Mouse (Mus musculus) intestine, embryonic 14.5 days (tissue): ENCODE data around the gene Chmp2a. TPM values are rescaled to one million over a fixed set of nuclear protein-coding genes. Genes with fewer than 3 reads are reported as not detected.

Experiments
- ATAC-seq: fragments of 200-750 bp; cut with Nextera tagmentation; replicated peaks from 2 replicates; pipeline ENCODE4 v1.8.0; 2017; ENCODE audit warnings: low read depth, moderate number of reproducible peaks, moderate TSS enrichment, moderate library complexity; ENCODE audit not compliant: low FRiP score, low TSS enrichment
- DNase-seq: peaks from one replicate; pipeline ENCODE4 v3.0.0-alpha.2; 2018; ENCODE audit warnings: low spot score
- H3K27ac ChIP-seq: fragments of 300-500 bp; sonication (generic); 2 replicates; pipeline ENCODE4 v1.5.1; 2014; ENCODE audit warnings: low read depth, mild to moderate bottlenecking, control low read depth
- H3K27me3 ChIP-seq: fragments of 300-500 bp; sonication (generic); replicated peaks from 2 replicates; pipeline ENCODE4 v1.6.1; 2014; ENCODE audit warnings: low read length, control low read depth; ENCODE audit not compliant: control insufficient read depth, insufficient read depth
- H3K36me3 ChIP-seq: fragments of 300-500 bp; sonication (generic); 2 replicates; pipeline ENCODE4 v1.6.1; 2014; ENCODE audit warnings: low read length, control low read depth; ENCODE audit not compliant: control insufficient read depth, insufficient read depth
- H3K4me1 ChIP-seq: fragments of 300-500 bp; sonication (generic); replicated peaks from 2 replicates; pipeline ENCODE4 v1.6.1; 2014; ENCODE audit warnings: low read length, control low read depth, mixed read lengths; ENCODE audit not compliant: control insufficient read depth, insufficient read depth
- H3K4me2 ChIP-seq: fragments of 300-500 bp; sonication (generic); 2 replicates; pipeline ENCODE4 v1.6.1; 2014; ENCODE audit warnings: low read length
- H3K4me3 ChIP-seq: fragments of 300-500 bp; sonication (generic); 2 replicates; pipeline ENCODE4 v1.5.1; 2014; ENCODE audit warnings: low read depth, low read length, control low read depth, mixed read lengths
- H3K9ac ChIP-seq: fragments of 300-500 bp; sonication (generic); 2 replicates; pipeline ENCODE4 v1.6.1; 2014; ENCODE audit warnings: mild to moderate bottlenecking, low read length
- H3K9me3 ChIP-seq: fragments of 300-500 bp; sonication (generic); 2 replicates; pipeline ENCODE4 v1.6.1; 2016; ENCODE audit warnings: low read length, control low read depth; ENCODE audit not compliant: control insufficient read depth
- WGBS: fragments of 180-500 bp; shearing (Covaris S2); extraction: QIAGEN DNeasy Blood & Tissue Kit; methylation state at CpG from one replicate; pipeline ENCODE4 v1.1.7; 2014; 5-methylcytosine and 5-hydroxymethylcytosine counted together
- polyA plus RNA-seq: library from polyadenylated mRNA; unstranded; fragments of >200 nt; fragmentation: Nextera tagmentation; extraction: Ambion mirVana; gene quantifications from 2 replicates; pipeline ENCODE4 v1.2.1, GENCODE M21; 2014

The Chmp2a gene
- polyA plus RNA-seq, 1 experiment from 2014 or later = 161 TPM

DNA sequence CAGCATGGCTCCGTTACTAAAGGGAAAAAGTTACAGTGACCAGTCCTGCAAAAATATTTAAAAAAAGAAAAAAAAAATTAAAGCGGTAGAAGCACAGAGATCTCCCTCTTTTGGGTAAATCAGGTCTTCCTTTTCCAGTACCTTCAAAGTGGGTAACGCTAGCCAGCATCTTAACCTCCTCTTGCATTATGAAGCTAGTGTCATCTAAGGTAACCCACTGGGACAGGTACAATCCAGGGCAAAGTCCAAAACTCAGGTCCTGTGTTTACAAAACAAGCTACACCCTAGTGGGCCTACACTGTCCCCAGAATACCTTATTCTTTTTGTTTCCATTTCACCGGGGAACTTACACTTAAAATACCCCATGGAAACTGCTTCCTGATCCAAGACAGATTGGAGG lies 20.9 kb downstream of the Chmp2a start:
- Histone ChIP-seq H3K4me3 (no peak overlapping the region), H3K9me3 (no peaks in the 10 kb centered on the region), H3K9ac (no peak overlapping the region), H3K4me2 (no peak overlapping the region), H3K4me1 (peaks cover 4% of the 10 kb centered on the region; the same call in 1 of the 2 replicates), H3K27ac (no peak overlapping the region), H3K36me3 (no peaks in the 10 kb centered on the region), H3K27me3 (no peaks in the 10 kb centered on the region)
- ATAC-seq = no peak
- no peak for DNase-seq
- 61% methylated on average over 4 of the region's 4 CpGs for WGBS

DNA sequence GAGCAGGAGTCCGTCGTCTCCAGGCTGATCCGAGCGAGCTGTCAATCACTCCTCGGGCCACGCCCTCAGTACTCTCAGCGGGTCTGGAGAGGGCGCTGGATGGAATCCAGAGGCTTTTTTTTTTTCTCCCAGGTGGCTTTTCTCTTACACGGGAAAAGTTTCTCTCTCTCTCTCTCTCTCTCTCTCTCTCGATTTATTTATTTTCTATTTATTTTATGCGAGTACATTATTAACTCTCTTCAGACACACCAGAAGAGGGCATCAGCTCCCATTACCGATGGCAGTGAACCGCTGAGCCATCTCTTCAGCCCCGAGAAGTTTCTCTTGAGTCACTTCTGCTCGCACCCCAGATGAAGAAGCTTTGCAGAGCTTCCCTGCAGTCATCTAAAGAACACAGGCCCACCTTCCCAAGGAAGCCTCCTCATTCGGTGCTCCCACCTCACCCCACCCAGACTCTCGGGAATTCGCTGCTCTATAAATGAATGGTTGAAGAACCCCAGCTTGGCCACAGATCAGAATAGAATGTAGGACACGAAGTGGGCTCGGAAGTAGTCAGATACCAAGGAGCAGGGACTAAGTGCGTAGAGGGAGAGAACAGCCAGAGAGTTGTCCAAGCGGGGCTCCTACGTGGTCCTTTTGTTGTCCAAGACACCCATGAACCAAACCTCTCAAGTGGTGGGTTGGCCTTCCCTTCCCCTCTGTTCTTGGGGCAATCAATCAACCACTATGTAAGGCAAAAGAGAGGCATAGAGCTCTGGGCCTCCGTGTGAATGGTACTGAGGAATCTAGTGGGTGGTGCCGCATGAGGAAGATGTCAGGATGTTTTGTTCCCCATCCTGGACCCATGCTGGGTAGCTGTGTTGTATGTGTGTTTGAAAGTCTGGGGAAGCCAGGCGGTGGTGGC lies 24.4 kb downstream of the Chmp2a start, which contains the start of gene Zbtb45:
Gene Zbtb45, minus strand, starts transcription at position 30 of the 904 bp plus-strand sequence.
- Histone ChIP-seq H3K4me2 (peak within 1 kb of the TSS; percentile 75), H3K36me3 (peaks cover 22% of the 10 kb centered on the region), H3K27ac (peak within 1 kb of the TSS; percentile 93), H3K4me3 (peak within 1 kb of the TSS; percentile 55), H3K27me3 (no peaks in the 10 kb centered on the region), H3K4me1 (peaks cover 4% of the 10 kb centered on the region; the same call in 1 of the 2 replicates), H3K9me3 (no peaks in the 10 kb centered on the region), H3K9ac (peak within 1 kb of the TSS; percentile 74)
- WGBS = 12% methylated on average over 26 of the region's 26 CpGs
- ATAC-seq (no peak; the same call in 1 of the 2 replicates), DNase-seq (peak; percentile 68)

DNA sequence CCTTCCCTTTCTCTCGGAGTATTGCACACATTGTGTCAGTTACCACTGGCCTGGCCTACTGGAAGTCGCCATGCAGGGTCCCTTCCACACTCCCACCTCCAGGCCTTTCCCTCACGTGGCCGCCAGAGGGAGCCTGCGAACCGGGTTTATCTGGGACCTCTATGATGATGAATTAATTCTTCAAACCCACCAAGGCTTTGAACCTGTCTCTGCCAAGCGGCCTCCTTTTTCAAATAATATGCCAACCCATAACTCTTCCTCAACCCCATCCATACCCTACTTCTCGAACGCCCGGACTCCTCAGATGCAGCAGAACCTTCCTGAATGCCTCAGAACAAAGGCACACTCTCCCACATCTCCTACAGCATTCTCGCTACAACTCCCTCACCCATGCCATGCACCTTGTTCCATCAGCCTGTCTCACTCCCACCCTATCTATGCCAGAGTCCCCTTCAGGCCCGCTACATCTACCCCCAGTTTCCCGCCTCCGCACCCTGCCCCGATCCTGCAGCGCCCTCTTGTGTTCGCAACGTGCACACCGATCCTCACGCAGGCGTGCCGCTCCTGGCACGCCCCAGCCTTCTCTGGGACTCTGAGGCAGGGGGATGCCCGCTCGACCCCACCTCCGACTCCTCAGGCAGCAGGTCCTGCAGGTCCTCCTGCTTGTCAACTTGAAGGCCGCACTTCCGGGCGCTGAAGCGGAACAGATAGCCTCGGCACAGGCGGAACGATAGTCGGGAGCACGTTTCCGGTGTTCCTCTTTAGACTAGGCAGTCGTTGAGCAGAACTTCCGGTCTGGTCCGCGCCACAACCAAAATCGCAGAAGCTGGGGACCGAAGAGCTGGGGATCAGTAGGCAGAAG lies 25.2 kb downstream of the Chmp2a start:
- peak overlapping the region; percentile 75 for H3K4me2 ChIP-seq
- ATAC-seq = peak; percentile 87
- H3K4me1 ChIP-seq = peaks cover 4% of the 10 kb centered on the region; the same call in 1 of the 2 replicates
- no peaks in the 10 kb centered on the region for H3K27me3 ChIP-seq
- peaks cover 30% of the 10 kb centered on the region for H3K36me3 ChIP-seq
- peak; percentile 99 for DNase-seq
- under 1% methylated on average over 42 of the region's 42 CpGs for WGBS
- peak overlapping the region; percentile 74 for H3K9ac ChIP-seq
- peak overlapping the region; percentile 55 for H3K4me3 ChIP-seq
- peak overlapping the region; percentile 93 for H3K27ac ChIP-seq
- no peaks in the 10 kb centered on the region for H3K9me3 ChIP-seq

DNA sequence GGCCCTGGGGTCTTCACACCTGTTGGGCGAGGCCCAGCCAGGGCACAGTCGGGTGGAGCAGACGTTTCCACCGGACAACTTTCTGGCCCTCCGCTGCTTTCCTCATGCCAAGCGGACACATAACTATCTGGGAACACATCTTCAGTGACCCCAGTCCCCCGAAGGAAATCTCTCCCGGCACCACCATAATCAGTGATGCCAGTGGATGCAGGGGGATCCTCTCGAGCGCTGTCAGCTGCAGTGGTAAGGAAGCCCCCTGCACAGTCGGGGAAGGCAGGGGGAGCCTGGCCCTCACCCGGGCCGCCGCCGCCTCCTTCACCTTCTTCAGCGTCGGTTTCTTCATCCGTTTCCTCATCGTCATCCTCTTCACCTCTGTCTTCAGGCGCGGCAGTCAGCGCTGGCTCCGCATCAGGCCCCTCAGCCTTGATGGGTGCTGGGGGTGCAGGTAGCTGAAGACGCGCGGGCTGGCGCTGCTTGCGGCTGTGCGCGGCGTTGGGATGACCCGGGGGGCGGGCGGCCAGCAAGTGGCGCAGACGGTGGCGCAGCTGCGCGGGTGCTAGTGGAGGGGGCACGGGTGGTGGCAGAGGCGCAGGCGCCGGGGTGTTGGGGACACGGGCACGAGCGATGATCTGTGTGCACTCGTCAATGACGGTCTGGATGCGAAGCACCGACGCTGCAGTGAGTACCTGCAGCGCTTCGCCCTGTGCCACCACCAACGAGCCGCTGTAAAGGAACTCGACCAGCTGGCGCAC lies 27.1 kb downstream of the Chmp2a start:
- Histone ChIP-seq H3K9me3 (no peaks in the 10 kb centered on the region), H3K27ac (no peak overlapping the region), H3K36me3 (peaks cover 30% of the 10 kb centered on the region), H3K4me3 (no peak overlapping the region), H3K4me2 (no peak overlapping the region), H3K4me1 (peaks cover 4% of the 10 kb centered on the region; the same call in 1 of the 2 replicates), H3K9ac (no peak overlapping the region), H3K27me3 (no peaks in the 10 kb centered on the region)
- ATAC-seq = no peak
- 45% methylated on average over 57 of the region's 57 CpGs for WGBS
- no peak for DNase-seq

DNA sequence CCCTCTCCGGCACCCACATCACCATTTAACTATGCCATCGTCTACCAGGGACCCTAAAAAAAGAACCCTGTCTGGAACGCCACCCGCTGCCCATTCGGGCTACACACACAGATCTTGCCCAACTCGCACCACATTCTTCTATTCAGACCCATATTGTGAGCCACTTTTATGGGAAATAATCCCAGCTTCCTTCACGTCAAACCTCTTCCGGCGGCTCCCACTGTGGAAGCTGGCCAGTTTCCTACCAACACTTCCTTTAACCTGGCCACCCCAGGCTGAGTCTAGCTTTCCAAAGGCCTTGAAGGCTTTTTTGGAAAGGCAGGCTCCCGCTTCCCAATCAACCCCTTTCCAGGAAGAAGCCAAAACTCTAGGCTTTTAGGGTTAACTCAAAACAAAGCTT lies 28.1 kb downstream of the Chmp2a start:
- H3K9ac ChIP-seq = no peak overlapping the region

DNA sequence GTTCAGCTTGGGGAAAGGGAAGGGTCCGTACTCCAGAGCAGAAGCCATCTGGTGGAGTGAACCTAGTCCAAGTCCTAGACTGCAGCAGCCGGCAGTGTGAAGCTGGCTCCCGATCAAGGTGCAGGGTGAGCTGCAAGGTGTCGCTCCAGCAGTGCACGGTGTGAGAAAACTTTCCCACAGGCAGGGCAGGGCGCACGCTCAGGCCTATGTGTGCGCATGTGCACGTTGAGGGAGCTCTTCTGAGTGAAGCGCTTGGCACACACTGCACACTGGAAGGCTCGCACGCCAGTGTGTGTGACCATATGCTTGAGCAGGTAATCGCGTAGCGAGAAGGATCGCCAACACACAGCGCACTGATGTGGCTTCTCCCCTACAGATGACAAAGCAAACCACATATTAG lies 28.6 kb downstream of the Chmp2a start:
- H3K9me3 ChIP-seq = no peaks in the 10 kb centered on the region
- no peak for ATAC-seq
- no peaks in the 10 kb centered on the region for H3K27me3 ChIP-seq
- no peak overlapping the region for H3K9ac ChIP-seq
- H3K4me3 ChIP-seq = no peak overlapping the region
- no peak overlapping the region for H3K27ac ChIP-seq
- WGBS = 89% methylated on average over 17 of the region's 17 CpGs
- no peak for DNase-seq
- peaks cover 30% of the 10 kb centered on the region for H3K36me3 ChIP-seq
- H3K4me1 ChIP-seq = peaks cover 4% of the 10 kb centered on the region; the same call in 1 of the 2 replicates
- H3K4me2 ChIP-seq = no peak overlapping the region

More for the DNA sequence above, 28.1 kb downstream of the Chmp2a start:
- DNase-seq = no peak
- Histone ChIP-seq H3K4me2 (no peak overlapping the region), H3K27me3 (no peaks in the 10 kb centered on the region), H3K4me1 (peaks cover 4% of the 10 kb centered on the region; the same call in 1 of the 2 replicates), H3K9me3 (no peaks in the 10 kb centered on the region), H3K36me3 (peaks cover 30% of the 10 kb centered on the region), H3K4me3 (no peak overlapping the region), H3K27ac (no peak overlapping the region)
- 85% methylated on average over 10 of the region's 10 CpGs for WGBS
- ATAC-seq = no peak

DNA sequence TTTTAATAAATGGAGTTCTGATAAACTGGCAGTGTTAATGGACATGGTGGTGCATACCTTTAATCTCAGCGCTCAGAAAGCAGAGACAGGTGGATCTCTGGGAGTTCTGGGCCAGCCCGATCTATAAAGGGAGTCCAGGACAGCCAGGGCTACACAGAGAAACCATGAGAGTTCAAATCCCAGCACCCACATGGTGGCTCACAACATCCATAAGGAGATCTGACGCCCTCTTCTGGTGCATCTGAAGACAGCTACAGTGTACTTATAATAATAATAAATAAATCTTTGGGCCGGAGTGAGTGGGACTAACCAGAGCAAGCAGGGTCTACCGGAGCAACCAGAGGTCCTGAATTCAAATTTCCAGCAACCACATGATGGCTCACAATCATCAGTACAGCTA lies 31.2 kb downstream of the Chmp2a start:
- Histone ChIP-seq H3K9me3 (no peaks in the 10 kb centered on the region), H3K36me3 (peaks cover 30% of the 10 kb centered on the region), H3K4me3 (no peak overlapping the region), H3K27ac (no peak overlapping the region), H3K9ac (no peak overlapping the region), H3K4me2 (no peak overlapping the region), H3K4me1 (no peaks in the 10 kb centered on the region; the same call in 1 of the 2 replicates), H3K27me3 (no peaks in the 10 kb centered on the region)
- ATAC-seq (no peak), DNase-seq (no peak)
- WGBS = 75% methylated on average over 5 of the region's 5 CpGs

DNA sequence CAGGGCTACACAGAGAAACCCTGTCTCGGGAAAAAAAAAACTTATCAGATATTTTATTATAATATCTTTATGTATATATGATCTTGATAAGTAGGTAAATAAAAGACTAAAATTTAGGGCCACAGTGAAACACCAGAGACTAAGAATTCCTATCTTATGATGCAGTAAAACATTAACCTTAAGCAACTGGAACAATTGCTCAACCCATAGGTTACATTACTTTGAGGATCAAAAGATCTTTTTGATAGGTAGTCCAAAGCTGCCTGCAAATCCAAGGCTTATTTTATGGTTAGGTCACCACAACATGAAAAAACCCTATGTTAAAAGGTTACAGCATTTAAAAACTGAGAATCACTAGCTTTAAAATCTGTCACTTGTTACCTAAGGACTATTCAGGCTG lies 33.0 kb downstream of the Chmp2a start:
- Histone ChIP-seq H3K27me3 (no peaks in the 10 kb centered on the region), H3K4me1 (no peaks in the 10 kb centered on the region), H3K27ac (no peak overlapping the region), H3K4me3 (no peak overlapping the region), H3K4me2 (no peak overlapping the region), H3K36me3 (peaks cover 19% of the 10 kb centered on the region), H3K9me3 (no peaks in the 10 kb centered on the region), H3K9ac (no peak overlapping the region)
- no peak for ATAC-seq
- no peak for DNase-seq
- 50% methylated on average over 1 of the region's 1 CpGs for WGBS
